In the genomic region with DNA sequence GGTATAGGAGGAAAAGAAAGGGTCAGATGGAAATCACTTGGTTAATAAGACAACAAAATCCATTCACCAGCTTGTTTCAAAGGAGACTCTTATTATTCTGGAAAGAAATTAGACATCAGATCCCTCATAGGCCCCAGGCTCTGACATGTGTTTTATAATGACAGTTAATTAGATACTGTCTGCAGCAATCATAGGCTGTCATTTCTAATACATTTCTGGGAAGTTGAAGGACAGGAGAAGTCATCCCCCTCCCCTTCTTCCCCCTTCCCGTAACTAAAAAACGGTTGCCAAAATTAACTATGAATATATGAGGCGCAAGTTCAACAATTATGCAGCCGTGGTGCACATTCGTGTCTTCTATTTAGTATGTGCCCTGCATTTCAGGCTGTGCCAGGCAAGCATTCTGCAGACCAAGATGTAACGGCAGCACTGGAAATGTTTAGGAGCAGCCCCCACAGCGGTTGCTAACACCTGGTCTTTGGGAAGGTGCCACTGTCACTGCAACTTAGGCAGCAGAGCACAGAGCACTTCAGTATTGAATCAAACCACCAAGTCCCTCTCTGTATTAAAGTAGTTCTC, we compare ENCODE assay signal across 30 mouse cellular contexts.
DNase-seq lines count a peak whose midpoint lies in the region; ATAC-seq and TF ChIP-seq lines count a peak whose summit lies in the region.
"Had no signal": no experiment of that assay in that cellular context is flagged by ENCODE, and none has a peak within 500 bp of the region (broad histone marks: within the 10 kb centered on the region; RNA-seq: fewer than 3 reads in every experiment).

No protein-coding gene starts in this region.

- no peaks in the 10 kb centered on the region for H3K27me3 ChIP-seq in hindbrain, postnatal 0 days (ENCODE audit: insufficient read depth, low read length)
- no peaks in the 10 kb centered on the region for H3K27me3 ChIP-seq in hindbrain, embryonic 11.5 days (ENCODE audit: control insufficient read depth, insufficient read depth, low read length)
- no peaks in the 10 kb centered on the region for H3K27me3 ChIP-seq in embryonic facial prominence, embryonic 11.5 days (ENCODE audit: control insufficient read depth, insufficient read depth, low read length)
- H3K27me3 ChIP-seq in forebrain, postnatal 0 days (ENCODE audit: insufficient read depth, low read length): no peaks in the 10 kb centered on the region
- no peaks in the 10 kb centered on the region for H3K27me3 ChIP-seq in limb, embryonic 10.5 days (ENCODE audit: low read depth, poor library complexity, severe bottlenecking)
- H3K27me3 ChIP-seq: embryonic facial prominence, embryonic 15.5 days; heart, embryonic 12.5 days; limb, embryonic 15.5 days; liver, embryonic 13.5 days; neural tube, embryonic 12.5 days had no signal

- no peak for TF ChIP-seq CTCF in hindbrain, postnatal 0 days (IDR thresholded peaks at IDR 0.05; ENCODE audit: low read depth)
- no peak for TF ChIP-seq CTCF in brain, embryonic 14.5 days (IDR thresholded peaks at IDR 0.05; ENCODE audit: borderline replicate concordance, extremely low read depth, insufficient read depth, insufficient read length)
- no peak for TF ChIP-seq CTCF in forebrain, postnatal 0 days (IDR thresholded peaks at IDR 0.05; ENCODE audit: low read depth)
- TF ChIP-seq CTCF in gastrocnemius, adult 2 months (IDR thresholded peaks at IDR 0.05): no peak

- no peak overlapping the region for H3K4me2 ChIP-seq in hindbrain, postnatal 0 days (ENCODE audit: low read depth, low read length)
- no peak overlapping the region for H3K4me2 ChIP-seq in hindbrain, embryonic 11.5 days (replicated peaks; ENCODE audit: low read depth, low read length)
- no peak overlapping the region for H3K4me2 ChIP-seq in embryonic facial prominence, embryonic 11.5 days (ENCODE audit: low read depth, low read length)
- H3K4me2 ChIP-seq in forebrain, postnatal 0 days (ENCODE audit: low read depth): no peak overlapping the region
- H3K4me2 ChIP-seq: embryonic facial prominence, embryonic 15.5 days; heart, embryonic 12.5 days; limb, embryonic 15.5 days; liver, embryonic 13.5 days; neural tube, embryonic 12.5 days had no signal

- H3K9me3 ChIP-seq in hindbrain, postnatal 0 days (ENCODE audit: low read length): no peaks in the 10 kb centered on the region
- no peaks in the 10 kb centered on the region for H3K9me3 ChIP-seq in hindbrain, embryonic 11.5 days (ENCODE audit: control insufficient read depth, low read length)
- no peaks in the 10 kb centered on the region for H3K9me3 ChIP-seq in embryonic facial prominence, embryonic 11.5 days (replicated peaks; ENCODE audit: control insufficient read depth, low read length)
- H3K9me3 ChIP-seq in forebrain, postnatal 0 days (ENCODE audit: low read length): no peaks in the 10 kb centered on the region
- H3K9me3 ChIP-seq in limb, embryonic 10.5 days (replicated peaks): no peaks in the 10 kb centered on the region
- H3K9me3 ChIP-seq: embryonic facial prominence, embryonic 15.5 days; heart, embryonic 12.5 days; limb, embryonic 15.5 days; liver, embryonic 13.5 days; midbrain, embryonic 10.5 days; neural tube, embryonic 12.5 days had no signal

- ATAC-seq in hindbrain, postnatal 0 days: no peak
- ATAC-seq in hindbrain, embryonic 11.5 days (ENCODE audit: low FRiP score): no peak
- no peak for ATAC-seq in embryonic facial prominence, embryonic 11.5 days (replicated peaks; ENCODE audit: insufficient number of reproducible peaks, low FRiP score, low TSS enrichment, low read depth)
- peak; percentile 81 for ATAC-seq in forebrain, postnatal 0 days
- ATAC-seq: activated CD4-positive, CD25-positive, alpha-beta regulatory T cell, adult 4 months; inflammation-experienced regulatory T-cells, adult 6 months had no signal

- no peak for TF ChIP-seq POLR2A in brain, embryonic 14.5 days (IDR thresholded peaks at IDR 0.05; ENCODE audit: borderline replicate concordance, extremely low read depth, insufficient read depth, insufficient read length, poor library complexity, severe bottlenecking)

- intact Hi-C loops in gastrocnemius, adult 2 months (cut with DNase I): no loop called here

- no peaks in the 10 kb centered on the region for H3K36me3 ChIP-seq in hindbrain, postnatal 0 days (ENCODE audit: insufficient read depth, low read length)
- no peaks in the 10 kb centered on the region for H3K36me3 ChIP-seq in hindbrain, embryonic 11.5 days (ENCODE audit: control insufficient read depth, insufficient read depth, low read length)
- no peaks in the 10 kb centered on the region for H3K36me3 ChIP-seq in embryonic facial prominence, embryonic 11.5 days (replicated peaks; ENCODE audit: control insufficient read depth, insufficient read depth, low read depth, low read length)
- no peaks in the 10 kb centered on the region for H3K36me3 ChIP-seq in forebrain, postnatal 0 days (ENCODE audit: insufficient read depth)
- no peaks in the 10 kb centered on the region for H3K36me3 ChIP-seq in limb, embryonic 10.5 days
- H3K36me3 ChIP-seq: embryonic facial prominence, embryonic 15.5 days; heart, embryonic 12.5 days; limb, embryonic 15.5 days; liver, embryonic 13.5 days; midbrain, embryonic 10.5 days; neural tube, embryonic 12.5 days had no signal

- H3K9ac ChIP-seq in hindbrain, postnatal 0 days (replicated peaks; ENCODE audit: low read length): no peak overlapping the region
- H3K9ac ChIP-seq in hindbrain, embryonic 11.5 days (ENCODE audit: low read depth, low read length): no peak overlapping the region
- no peak overlapping the region for H3K9ac ChIP-seq in embryonic facial prominence, embryonic 11.5 days (replicated peaks; ENCODE audit: low read length)
- H3K9ac ChIP-seq in forebrain, postnatal 0 days: no peak overlapping the region
- H3K9ac ChIP-seq: embryonic facial prominence, embryonic 15.5 days; heart, embryonic 12.5 days; limb, embryonic 15.5 days; liver, embryonic 13.5 days; neural tube, embryonic 12.5 days had no signal

- no peaks in the 10 kb centered on the region for H3K4me1 ChIP-seq in hindbrain, postnatal 0 days (ENCODE audit: insufficient read depth, low read length)
- H3K4me1 ChIP-seq in hindbrain, embryonic 11.5 days (replicated peaks; ENCODE audit: control insufficient read depth, insufficient read depth, low read length): no peaks in the 10 kb centered on the region
- no peaks in the 10 kb centered on the region for H3K4me1 ChIP-seq in embryonic facial prominence, embryonic 11.5 days (ENCODE audit: control insufficient read depth, insufficient read depth, low read length)
- H3K4me1 ChIP-seq in forebrain, postnatal 0 days (ENCODE audit: insufficient read depth): peaks cover 11% of the 10 kb centered on the region; the same call in 1 of the 2 replicates
- peaks cover 6% of the 10 kb centered on the region; the same call in 1 of the 2 replicates for H3K4me1 ChIP-seq in limb, embryonic 10.5 days
- H3K4me1 ChIP-seq: embryonic facial prominence, embryonic 15.5 days; heart, embryonic 12.5 days; limb, embryonic 15.5 days; liver, embryonic 13.5 days had no signal

- no peak overlapping the region for H3K27ac ChIP-seq in hindbrain, postnatal 0 days
- H3K27ac ChIP-seq in hindbrain, embryonic 11.5 days (ENCODE audit: low read depth, low read length): no peak overlapping the region
- H3K27ac ChIP-seq in embryonic facial prominence, embryonic 11.5 days (replicated peaks; ENCODE audit: low read depth, low read length): no peak overlapping the region
- H3K27ac ChIP-seq in forebrain, postnatal 0 days (ENCODE audit: low read depth, low read length): peak overlapping the region; percentile 6
- H3K27ac ChIP-seq in limb, embryonic 10.5 days: no peak overlapping the region
- H3K27ac ChIP-seq in gastrocnemius, adult 2 months: no peak overlapping the region
- H3K27ac ChIP-seq: embryonic facial prominence, embryonic 15.5 days; heart, adult 2 months; left cerebral cortex, adult 2 months; limb, embryonic 15.5 days; liver, embryonic 13.5 days; midbrain, embryonic 10.5 days; neural tube, embryonic 12.5 days had no signal

- H3K4me3 ChIP-seq in hindbrain, postnatal 0 days (ENCODE audit: low read length): no peak overlapping the region
- no peak overlapping the region for H3K4me3 ChIP-seq in hindbrain, embryonic 11.5 days (ENCODE audit: low read depth, low read length)
- H3K4me3 ChIP-seq in embryonic facial prominence, embryonic 11.5 days (ENCODE audit: low read depth, low read length): no peak overlapping the region
- no peak overlapping the region for H3K4me3 ChIP-seq in forebrain, postnatal 0 days (ENCODE audit: low read depth, low read length)
- no peak overlapping the region for H3K4me3 ChIP-seq in limb, embryonic 10.5 days
- no peak overlapping the region for H3K4me3 ChIP-seq in gastrocnemius, adult 2 months
- H3K4me3 ChIP-seq: embryonic facial prominence, embryonic 15.5 days; heart, adult 2 months; heart, embryonic 12.5 days; left cerebral cortex, adult 2 months; limb, embryonic 15.5 days; liver, embryonic 13.5 days; midbrain, embryonic 10.5 days; myocyte; neural tube, embryonic 12.5 days had no signal

- peak; percentile 33 for DNase-seq in hindbrain, postnatal 0 days (ENCODE audit: low spot score)
- DNase-seq in hindbrain, embryonic 11.5 days (ENCODE audit: low spot score): no peak
- DNase-seq in brain, embryonic 14.5 days (ENCODE audit: low read depth): peak; percentile 87
- DNase-seq in embryonic facial prominence, embryonic 11.5 days (ENCODE audit: low spot score): peak; percentile 7
- peak; percentile 54 for DNase-seq in forebrain, postnatal 0 days
- DNase-seq in limb, embryonic 10.5 days (ENCODE audit: low spot score): no peak
- DNase-seq in gastrocnemius, adult 2 months: no peak
- DNase-seq: adrenal gland, adult 2 months; B cell, adult 2 months; cerebellum, adult 8-10 months; cerebellum, postnatal 36 days; embryo, embryonic 11 days; gastrocnemius, postnatal 36 days; heart, adult 2 months; kidney, adult 11 months; kidney, postnatal 14 days; liver, embryonic 13.5 days; lung, adult 2 months; lung, postnatal 10 days; thymus, adult 2 months; thymus, postnatal 36 days had no signal

- WGBS in hindbrain, postnatal 0 days: 47% methylated on average over 7 of the region's 7 CpGs
- 76% methylated on average over 7 of the region's 7 CpGs for WGBS in hindbrain, embryonic 11.5 days
- 64% methylated on average over 7 of the region's 7 CpGs for WGBS in embryonic facial prominence, embryonic 11.5 days
- WGBS in forebrain, postnatal 0 days: 16% methylated on average over 7 of the region's 7 CpGs
- WGBS in limb, embryonic 10.5 days: 85% methylated on average over 7 of the region's 7 CpGs

Comparison
In these comparisons a context has a peak if more than half of its experiments do, and no peak if none do; other contexts are left out.
1. DNase-seq: peak in hindbrain, postnatal 0 days (single experiment), brain, embryonic 14.5 days (single experiment), embryonic facial prominence, embryonic 11.5 days (single experiment) and forebrain, postnatal 0 days (single experiment); none in hindbrain, embryonic 11.5 days (single experiment), limb, embryonic 10.5 days (single experiment) and gastrocnemius, adult 2 months (single experiment).